Mouse (Mus musculus) liver, embryonic 14.5 days (tissue): ENCODE results near the gene Krt78.

Source experiments
- CTCF ChIP-seq: IDR thresholded peaks from 2 replicates; pipeline ENCODE4 v1.5.1; 2016; ENCODE audit warnings: antibody characterized with exemption, low read depth, control low read depth
- EP300 ChIP-seq: IDR thresholded peaks from 2 replicates; pipeline ENCODE4 v1.6.1; 2016; ENCODE audit warnings: antibody characterized with exemption, low read depth

GRCm38 (mm10) chr15:101929666-101930065 lies 24.4 kb downstream of the Krt78 start:
- TF ChIP-seq CTCF: no peak
- no peak for TF ChIP-seq EP300
